Mouse (Mus musculus) spleen, embryonic (tissue): Measurements from ENCODE around the gene Ss18l2.

ENCODE experiments used
- CTCF ChIA-PET: fragments of 350-600 bp; sonication (Branson Sonifier 250); formaldehyde crosslinking; loops from one replicate; lab custom pipeline; 2022; lab: Charles Lee

The Ss18l2 gene

DNA sequence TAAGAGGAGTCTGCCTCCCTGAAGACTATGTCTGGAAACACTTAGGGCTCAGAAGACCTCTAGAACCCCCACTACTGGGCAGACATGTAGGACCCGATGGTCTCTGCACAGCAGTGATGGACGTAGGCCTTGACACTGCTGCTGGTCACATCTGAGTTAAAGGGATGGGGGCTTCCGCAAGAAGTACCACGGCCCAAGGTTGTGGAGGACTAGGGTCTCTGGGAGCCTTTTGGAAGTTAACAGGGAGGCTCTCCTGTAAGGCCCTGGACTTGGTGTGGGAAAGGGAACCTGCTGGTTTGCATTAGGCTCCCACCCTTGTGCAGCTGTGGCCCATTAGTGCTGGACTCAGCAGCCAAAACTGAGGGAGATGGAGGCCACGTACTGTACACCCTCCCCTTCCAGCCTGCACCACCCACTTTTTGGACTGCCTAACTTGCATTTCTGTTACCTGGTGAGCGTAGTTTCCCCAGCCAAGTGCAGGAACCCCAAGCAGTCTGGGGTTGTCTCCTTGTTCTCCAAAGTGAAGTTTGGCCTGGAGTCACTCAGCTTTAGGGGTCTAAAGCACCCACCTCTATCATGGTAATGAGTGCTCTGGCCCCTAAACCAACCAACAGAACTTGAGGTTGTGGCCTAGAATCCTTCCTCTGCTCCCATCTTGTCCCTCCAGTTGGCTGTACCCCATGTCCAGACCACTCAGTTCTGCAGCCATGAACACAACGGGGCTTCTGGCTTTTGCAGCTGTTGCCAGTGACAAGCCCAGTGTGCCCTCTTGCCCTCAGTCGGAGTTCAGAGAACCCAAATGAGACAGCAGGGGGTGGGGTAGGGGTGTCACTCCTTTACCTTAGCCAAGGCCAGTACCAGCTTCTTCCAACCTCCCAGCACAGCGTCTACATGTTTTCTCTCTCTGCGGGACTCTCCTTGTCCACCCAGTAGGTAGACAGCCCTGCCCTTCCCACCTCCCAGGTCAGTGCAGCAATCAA is 48.0 kb downstream of the Ss18l2 start:
- CTCF ChIA-PET = no interaction called here

- CTCF ChIA-PET = no interaction called here
Measured at GRCm38 (mm10) chr9:121759091-121760081, 49.3 kb downstream of the Ss18l2 start, which contains the start of gene Zfp651. Gene Zfp651 (plus strand): TSS chr9:121759330.

DNA sequence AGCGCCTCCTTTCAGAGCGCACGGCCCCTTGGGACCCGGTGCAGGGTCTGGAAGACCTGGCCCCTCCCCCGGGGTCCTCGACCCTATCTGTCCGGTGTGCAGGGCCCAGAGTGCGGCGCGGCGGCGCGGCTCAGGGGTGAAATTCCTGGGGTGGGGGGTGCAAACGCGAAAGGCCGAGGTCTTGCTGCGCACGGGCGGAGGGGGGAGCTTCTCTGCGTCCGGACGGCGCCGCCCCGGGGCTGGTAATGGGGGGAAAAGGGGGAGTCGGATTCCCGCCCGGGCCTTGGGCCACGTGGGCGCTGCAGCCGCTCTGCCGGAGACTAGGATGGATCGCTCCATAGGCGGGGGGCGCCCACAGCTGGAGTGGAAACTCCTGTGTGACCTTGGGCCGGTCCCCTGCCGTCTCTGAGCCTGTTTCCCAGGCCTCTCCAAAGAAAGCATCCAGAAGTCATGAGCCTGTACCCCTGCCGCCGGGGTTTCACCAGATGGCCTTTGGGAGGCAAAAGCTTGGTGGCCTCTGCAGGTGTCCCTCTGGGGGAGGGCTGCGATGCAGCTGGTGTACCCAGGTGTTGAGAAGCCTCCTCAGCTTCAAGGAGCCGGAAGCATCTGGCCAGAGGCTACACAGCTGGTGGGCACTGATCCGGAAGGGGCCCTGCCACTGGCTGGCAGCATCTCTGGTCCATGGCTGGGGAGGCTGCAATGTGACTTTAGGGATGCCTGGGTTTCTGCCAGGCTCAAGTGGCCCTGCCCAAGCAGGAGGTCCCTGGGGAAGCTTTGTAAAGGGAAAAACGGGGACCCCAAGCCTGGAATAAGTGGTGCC is 50.4 kb downstream of the Ss18l2 start:
- CTCF ChIA-PET = no interaction called here

GRCm38 (mm10) chr9:121761091-121761665 is 51.0 kb downstream of the Ss18l2 start:
- CTCF ChIA-PET = no interaction called here

DNA sequence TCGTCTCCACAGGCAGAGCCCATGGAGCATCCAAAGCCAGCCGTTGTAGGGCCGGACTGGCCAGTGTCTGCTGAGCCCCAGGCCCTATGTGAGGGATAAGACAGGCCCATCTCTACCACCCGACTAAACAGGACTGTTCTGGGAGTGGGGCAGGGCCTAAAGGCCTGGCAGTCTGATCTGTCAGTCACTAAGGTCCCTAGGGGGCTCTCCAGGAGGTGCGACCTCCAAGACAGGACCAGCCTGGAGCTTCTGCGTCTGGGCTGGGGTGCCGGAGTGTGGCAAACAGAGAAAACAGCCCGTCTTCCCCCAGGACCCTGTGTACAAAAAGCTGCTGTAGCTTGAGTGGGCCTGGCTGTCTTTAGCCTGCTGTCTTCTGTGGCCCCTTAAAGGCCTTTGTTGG is 51.7 kb downstream of the Ss18l2 start:
- CTCF ChIA-PET = no interaction called here

GRCm38 (mm10) chr9:121762248-121762647 is 52.1 kb downstream of the Ss18l2 start:
- CTCF ChIA-PET = no interaction called here

DNA sequence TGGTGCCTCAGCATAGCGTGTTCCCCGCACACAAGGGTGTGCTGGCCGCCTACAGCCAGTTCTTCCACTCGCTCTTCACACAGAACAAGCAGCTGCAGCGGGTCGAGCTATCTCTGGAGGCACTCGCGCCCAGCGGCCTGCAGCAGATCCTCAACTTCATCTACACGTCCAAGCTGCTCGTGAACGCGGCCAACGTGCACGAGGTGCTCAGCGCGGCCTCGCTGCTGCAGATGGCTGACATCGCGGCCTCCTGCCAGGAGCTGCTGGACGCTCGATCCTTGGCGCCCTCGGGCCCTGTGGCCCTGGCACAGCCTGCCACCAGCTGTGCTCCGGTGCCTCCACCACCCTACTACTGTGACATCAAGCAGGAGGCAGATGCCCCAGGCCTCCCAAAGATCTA is 52.6 kb downstream of the Ss18l2 start:
- CTCF ChIA-PET = no interaction called here
